Comparison of ENCODE assay signal across 21 mouse cellular contexts in the genomic region with DNA sequence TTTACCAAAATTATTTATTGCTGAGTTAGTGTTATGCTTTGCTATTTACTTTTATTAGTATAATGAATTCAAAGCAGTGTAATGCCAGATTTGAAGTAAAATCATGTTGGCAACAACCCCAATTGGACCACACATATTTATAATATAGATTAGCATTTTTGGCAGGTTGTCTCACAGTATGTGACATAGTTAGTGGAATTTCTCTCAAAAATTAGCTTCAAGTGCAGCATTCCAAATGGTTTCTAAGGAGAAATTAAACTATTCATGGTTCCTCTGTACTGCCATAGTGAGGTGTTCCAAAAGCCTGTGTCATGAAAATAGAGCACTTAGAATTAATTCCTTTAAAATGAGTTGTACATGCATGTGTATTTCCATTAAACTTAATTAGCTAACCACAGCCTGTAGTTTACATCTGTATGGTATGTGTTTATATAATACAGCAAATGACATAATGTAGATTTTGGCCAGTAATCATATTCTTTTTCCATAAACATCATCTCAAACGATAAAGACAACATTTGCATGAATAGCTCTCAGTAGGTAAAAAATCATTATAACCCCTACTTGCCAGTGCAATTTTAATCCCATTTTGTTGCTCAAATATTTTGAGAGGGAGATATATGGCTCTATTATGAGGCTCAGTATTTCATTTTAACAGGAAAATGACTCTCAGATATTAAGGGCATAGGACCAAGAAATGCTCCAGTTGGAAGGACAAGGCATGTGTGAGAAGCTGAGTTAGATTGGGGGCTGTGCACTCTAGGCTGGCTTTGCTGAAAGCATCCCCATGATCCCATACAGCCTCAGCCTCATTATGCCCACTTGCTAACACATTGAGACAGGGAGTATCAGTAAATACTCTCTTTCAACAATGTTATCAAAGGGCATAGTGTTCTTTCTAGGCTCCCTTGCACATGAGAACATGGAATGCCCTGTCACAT.
A peak's percentile ranks its signal among the peaks of the same experiment; 100 is the strongest.
DNase-seq lines count a peak whose midpoint lies in the region; ATAC-seq and TF ChIP-seq lines count a peak whose summit lies in the region.
"Had no signal": no experiment of that assay in that cellular context is flagged by ENCODE, and none has a peak within 500 bp of the region (broad histone marks: within the 10 kb centered on the region; RNA-seq: fewer than 3 reads in every experiment).

No protein-coding gene starts in this region.

- H3K27ac ChIP-seq in hindbrain, embryonic 14.5 days = no peak overlapping the region
- no peak overlapping the region for H3K27ac ChIP-seq in hindbrain, embryonic 12.5 days
- no peak overlapping the region for H3K27ac ChIP-seq in neural tube, embryonic 15.5 days (replicated peaks)
- no peak overlapping the region for H3K27ac ChIP-seq in forebrain, postnatal 0 days (ENCODE audit: low read depth, low read length)
- H3K27ac ChIP-seq in stomach, embryonic 16.5 days (ENCODE audit: low read length) = peak overlapping the region; percentile 32
- H3K27ac ChIP-seq: embryonic facial prominence, embryonic 13.5 days; kidney, embryonic 15.5 days; midbrain, embryonic 10.5 days had no signal

- no peaks in the 10 kb centered on the region for H3K9me3 ChIP-seq in hindbrain, embryonic 14.5 days (ENCODE audit: control insufficient read depth, low read length)
- H3K9me3 ChIP-seq in hindbrain, embryonic 12.5 days (replicated peaks) = no peaks in the 10 kb centered on the region
- no peaks in the 10 kb centered on the region for H3K9me3 ChIP-seq in neural tube, embryonic 15.5 days (replicated peaks)
- H3K9me3 ChIP-seq in forebrain, postnatal 0 days (ENCODE audit: low read length) = no peaks in the 10 kb centered on the region
- no peaks in the 10 kb centered on the region for H3K9me3 ChIP-seq in stomach, embryonic 16.5 days (replicated peaks; ENCODE audit: control insufficient read depth, low read length)
- H3K9me3 ChIP-seq: embryonic facial prominence, embryonic 13.5 days; kidney, embryonic 15.5 days; midbrain, embryonic 10.5 days had no signal

- H3K27me3 ChIP-seq in hindbrain, embryonic 14.5 days (ENCODE audit: control insufficient read depth, insufficient read depth, low read length) = no peaks in the 10 kb centered on the region
- H3K27me3 ChIP-seq in hindbrain, embryonic 12.5 days = no peaks in the 10 kb centered on the region
- no peaks in the 10 kb centered on the region for H3K27me3 ChIP-seq in neural tube, embryonic 15.5 days (replicated peaks)
- no peaks in the 10 kb centered on the region for H3K27me3 ChIP-seq in forebrain, postnatal 0 days (ENCODE audit: insufficient read depth, low read length)
- H3K27me3 ChIP-seq in stomach, embryonic 16.5 days (ENCODE audit: control insufficient read depth, insufficient read depth, low read length) = no peaks in the 10 kb centered on the region
- H3K27me3 ChIP-seq: embryonic facial prominence, embryonic 13.5 days; kidney, embryonic 15.5 days had no signal

- TF ChIP-seq CTCF in forebrain, postnatal 0 days (IDR thresholded peaks at IDR 0.05; ENCODE audit: low read depth) = no peak

- H3K9ac ChIP-seq in hindbrain, embryonic 14.5 days = no peak overlapping the region
- no peak overlapping the region for H3K9ac ChIP-seq in hindbrain, embryonic 12.5 days
- no peak overlapping the region for H3K9ac ChIP-seq in neural tube, embryonic 15.5 days (replicated peaks)
- H3K9ac ChIP-seq in forebrain, postnatal 0 days = no peak overlapping the region
- H3K9ac ChIP-seq in stomach, embryonic 16.5 days (ENCODE audit: low read length) = no peak overlapping the region
- H3K9ac ChIP-seq: embryonic facial prominence, embryonic 13.5 days; kidney, embryonic 15.5 days had no signal

- WGBS in hindbrain, embryonic 14.5 days = 61% methylated on average over 1 of the region's 1 CpGs
- WGBS in hindbrain, embryonic 12.5 days = 88% methylated on average over 1 of the region's 1 CpGs
- WGBS in neural tube, embryonic 15.5 days = 58% methylated on average over 1 of the region's 1 CpGs
- WGBS in forebrain, postnatal 0 days = 43% methylated on average over 1 of the region's 1 CpGs
- 52% methylated on average over 1 of the region's 1 CpGs for WGBS in stomach, embryonic 16.5 days

- H3K4me2 ChIP-seq in hindbrain, embryonic 14.5 days (replicated peaks) = no peak overlapping the region
- no peak overlapping the region for H3K4me2 ChIP-seq in hindbrain, embryonic 12.5 days (replicated peaks)
- H3K4me2 ChIP-seq in neural tube, embryonic 15.5 days = no peak overlapping the region
- no peak overlapping the region for H3K4me2 ChIP-seq in forebrain, postnatal 0 days (ENCODE audit: low read depth)
- H3K4me2 ChIP-seq in stomach, embryonic 16.5 days (ENCODE audit: low read depth, low read length) = no peak overlapping the region
- H3K4me2 ChIP-seq: embryonic facial prominence, embryonic 13.5 days; kidney, embryonic 15.5 days had no signal

- H3K4me3 ChIP-seq in hindbrain, embryonic 14.5 days (replicated peaks; ENCODE audit: low read length) = no peak overlapping the region
- H3K4me3 ChIP-seq in hindbrain, embryonic 12.5 days = no peak overlapping the region
- H3K4me3 ChIP-seq in neural tube, embryonic 15.5 days (replicated peaks) = no peak overlapping the region
- H3K4me3 ChIP-seq in forebrain, postnatal 0 days (ENCODE audit: low read depth, low read length) = no peak overlapping the region
- H3K4me3 ChIP-seq in stomach, embryonic 16.5 days (replicated peaks; ENCODE audit: low read length) = no peak overlapping the region
- H3K4me3 ChIP-seq: embryonic facial prominence, embryonic 13.5 days; kidney, embryonic 15.5 days; midbrain, embryonic 10.5 days had no signal

- no peaks in the 10 kb centered on the region for H3K36me3 ChIP-seq in hindbrain, embryonic 14.5 days (replicated peaks; ENCODE audit: control insufficient read depth, insufficient read depth)
- no peaks in the 10 kb centered on the region for H3K36me3 ChIP-seq in hindbrain, embryonic 12.5 days
- H3K36me3 ChIP-seq in neural tube, embryonic 15.5 days = no peaks in the 10 kb centered on the region
- H3K36me3 ChIP-seq in forebrain, postnatal 0 days (ENCODE audit: insufficient read depth) = no peaks in the 10 kb centered on the region
- H3K36me3 ChIP-seq in stomach, embryonic 16.5 days (ENCODE audit: control insufficient read depth, insufficient read depth, low read length) = no peaks in the 10 kb centered on the region
- H3K36me3 ChIP-seq: embryonic facial prominence, embryonic 13.5 days; kidney, embryonic 15.5 days; midbrain, embryonic 10.5 days had no signal

- ATAC-seq in hindbrain, embryonic 14.5 days (ENCODE audit: low FRiP score) = peak; percentile 55; the same call in 1 of the 2 replicates
- no peak for ATAC-seq in hindbrain, embryonic 12.5 days (ENCODE audit: low FRiP score)
- peak; percentile 75 for ATAC-seq in neural tube, embryonic 15.5 days (ENCODE audit: low FRiP score)
- peak; percentile 73 for ATAC-seq in forebrain, postnatal 0 days
- ATAC-seq in stomach, embryonic 16.5 days (ENCODE audit: insufficient read depth, low FRiP score) = peak; percentile 44
- ATAC-seq: activated CD4-positive, CD25-positive, alpha-beta regulatory T cell, adult 4 months had no signal

- H3K4me1 ChIP-seq in hindbrain, embryonic 14.5 days (replicated peaks; ENCODE audit: control insufficient read depth, insufficient read depth, low read length) = no peaks in the 10 kb centered on the region
- H3K4me1 ChIP-seq in hindbrain, embryonic 12.5 days = no peaks in the 10 kb centered on the region
- H3K4me1 ChIP-seq in neural tube, embryonic 15.5 days = no peaks in the 10 kb centered on the region
- no peaks in the 10 kb centered on the region for H3K4me1 ChIP-seq in forebrain, postnatal 0 days (ENCODE audit: insufficient read depth)
- no peaks in the 10 kb centered on the region for H3K4me1 ChIP-seq in stomach, embryonic 16.5 days (ENCODE audit: control insufficient read depth, insufficient read depth, low read length)
- H3K4me1 ChIP-seq: embryonic facial prominence, embryonic 13.5 days; kidney, embryonic 15.5 days; midbrain, embryonic 10.5 days had no signal

- peak; percentile 31 for DNase-seq in hindbrain, embryonic 14.5 days (ENCODE audit: low spot score)
- no peak for DNase-seq in neural tube, embryonic 10.5 days (ENCODE audit: extremely low spot score, low spot score)
- DNase-seq in forebrain, postnatal 0 days = peak; percentile 43
- DNase-seq in heart, adult 8-10 months (ENCODE audit: low spot score) = no peak
- DNase-seq: adrenal gland, adult 8-10 months; cerebellum, adult 2 months; cerebellum, postnatal 25 days; gastrocnemius, postnatal 25 days; heart, adult 18-20 months; kidney, adult 11 months; kidney, postnatal 4 days; lung, postnatal 10 days; thymus, adult 2 months; thymus, postnatal 4 days had no signal

Comparison
In these comparisons a context has a peak if more than half of its experiments do, and no peak if none do; other contexts are left out.
1. DNase-seq: peak in hindbrain, embryonic 14.5 days (single experiment) and forebrain, postnatal 0 days (single experiment); none in neural tube, embryonic 10.5 days (single experiment) and heart, adult 8-10 months (single experiment).